Mouse (Mus musculus) G1E (cell line): ENCODE data around the gene Gm2974.
"Not testable (repeated sequence)": the region's sequence is repeated elsewhere in the genome, so short reads cannot be mapped to it uniquely, and the experiment has no call there.

ENCODE experiments used
- CTCF ChIP-seq: IDR thresholded peaks from 2 replicates; pipeline ENCODE4 v1.5.1; 2012; ENCODE audit warnings: low read depth, low read length, inconsistent platforms, mixed read lengths
- GATA1 ChIP-seq: IDR thresholded peaks from 2 replicates; pipeline ENCODE4 v1.6.1; 2012; ENCODE audit warnings: borderline replicate concordance, low read length, inconsistent platforms, mixed read lengths
- GATA2 ChIP-seq: IDR thresholded peaks from 2 replicates; pipeline ENCODE4 v1.6.1; 2012; ENCODE audit warnings: low read depth, low read length, inconsistent platforms, borderline replicate concordance
- TAL1 ChIP-seq: conservative IDR thresholded peaks from 2 replicates; pipeline ENCODE4 v1.6.1; 2012; ENCODE audit warnings: low read depth, low read length, inconsistent platforms, mixed read lengths

- not testable (repeated sequence) for TF ChIP-seq CTCF, GATA1, TAL1, GATA2
Measured at GRCm38 (mm10) chr14:4183375-4183774, 999 bp downstream of the Gm2974 start.
